Mouse (Mus musculus) intestine, embryonic 16.5 days (tissue): ENCODE measurements at regions not wholly inside any gene's neighbourhood (a gene's known extent, or its start where the extent isn't known, plus 50 kb on each side); places are given as distances from the start of the nearest gene placed in this dataset.

Experiments used
- ATAC-seq: fragments of 200-750 bp; cut with Nextera tagmentation; 2 replicates; pipeline ENCODE4 v1.8.0; 2017; ENCODE audit warnings: moderate TSS enrichment, moderate library complexity
- H3K27ac ChIP-seq: fragments of 300-500 bp; sonication (generic); 2 replicates; pipeline ENCODE4 v1.5.1; 2014; ENCODE audit warnings: mild to moderate bottlenecking, low read length
- H3K27me3 ChIP-seq: fragments of 300-500 bp; sonication (generic); replicated peaks from 2 replicates; pipeline ENCODE4 v1.6.1; 2014; ENCODE audit warnings: low read length, control low read depth, mixed read lengths; ENCODE audit not compliant: control insufficient read depth, insufficient read depth
- H3K36me3 ChIP-seq: fragments of 300-500 bp; sonication (generic); 2 replicates; pipeline ENCODE4 v1.6.1; 2014; ENCODE audit warnings: low read length, control low read depth; ENCODE audit not compliant: control insufficient read depth, insufficient read depth
- H3K4me1 ChIP-seq: fragments of 300-500 bp; sonication (generic); 2 replicates; pipeline ENCODE4 v1.6.1; 2014; ENCODE audit warnings: low read length, control low read depth, mixed read lengths; ENCODE audit not compliant: control insufficient read depth, insufficient read depth
- H3K4me2 ChIP-seq: fragments of 300-500 bp; sonication (generic); 2 replicates; pipeline ENCODE4 v1.6.1; 2014; ENCODE audit warnings: low read depth, low read length, control low read depth
- H3K4me3 ChIP-seq: fragments of 300-500 bp; sonication (generic); 2 replicates; pipeline ENCODE4 v1.5.1; 2014; ENCODE audit warnings: mild to moderate bottlenecking, low read length
- H3K9ac ChIP-seq: fragments of 300-500 bp; sonication (generic); 2 replicates; pipeline ENCODE4 v1.6.1; 2014; ENCODE audit warnings: low read depth, low read length
- H3K9me3 ChIP-seq: fragments of 300-500 bp; sonication (generic); 2 replicates; pipeline ENCODE4 v1.6.1; 2016; ENCODE audit warnings: low read length, control low read depth; ENCODE audit not compliant: control insufficient read depth
- WGBS: fragments of 180-500 bp; shearing (Covaris S2); extraction: QIAGEN DNeasy Blood & Tissue Kit; methylation state at CpG from one replicate; pipeline ENCODE4 v1.1.7; 2014; 5-methylcytosine and 5-hydroxymethylcytosine counted together

DNA sequence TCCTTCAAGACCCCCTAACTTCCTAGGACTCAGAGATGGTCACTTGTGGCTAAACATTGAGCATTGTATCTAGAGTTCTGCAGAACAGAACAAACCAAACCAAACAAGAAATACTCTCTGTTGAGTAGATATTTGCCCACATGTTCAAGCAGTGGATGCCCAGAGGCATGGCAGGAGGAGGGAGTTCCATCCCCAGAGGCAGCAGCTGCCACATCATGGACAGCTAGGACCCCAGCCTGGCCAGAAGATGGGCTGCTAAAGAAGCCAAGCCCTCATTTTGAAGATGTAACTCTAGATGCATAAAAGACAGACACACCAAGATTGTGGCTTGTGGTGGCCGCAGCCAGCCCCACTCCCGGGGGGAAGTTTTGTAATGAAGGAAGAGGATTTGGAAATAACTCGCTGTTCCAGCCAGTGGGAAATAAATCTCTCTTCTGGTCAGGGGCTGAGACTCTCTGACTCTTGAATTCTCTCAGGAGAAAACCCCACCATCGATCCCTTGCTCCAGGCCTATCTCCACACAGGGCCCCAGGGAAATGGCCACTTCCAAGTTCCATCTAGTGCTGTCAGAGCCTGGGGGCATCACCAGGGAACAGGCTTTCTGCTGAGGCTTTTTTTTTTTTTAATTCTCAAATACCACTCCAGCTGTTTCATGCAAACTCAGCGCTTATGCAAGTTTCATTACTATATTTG lies 174.9 kb downstream of the Sox9 start:
- no peak overlapping the region for H3K27ac ChIP-seq
- ATAC-seq = no peak
- WGBS = 78% methylated on average over 5 of the region's 5 CpGs

GRCm38 (mm10) chr11:112959609-112960008 lies 177.6 kb downstream of the Sox9 start:
- Histone ChIP-seq H3K4me3 (no peak overlapping the region), H3K27me3 (no peaks in the 10 kb centered on the region), H3K9me3 (no peaks in the 10 kb centered on the region), H3K4me2 (no peak overlapping the region), H3K4me1 (no peaks in the 10 kb centered on the region), H3K36me3 (no peaks in the 10 kb centered on the region), H3K27ac (no peak overlapping the region), H3K9ac (no peak overlapping the region)
- 26% methylated on average over 5 of the region's 5 CpGs for WGBS
- no peak for ATAC-seq

More for the DNA sequence above, 174.9 kb downstream of the Sox9 start:
- Histone ChIP-seq H3K4me1 (no peaks in the 10 kb centered on the region), H3K4me3 (no peak overlapping the region), H3K27me3 (no peaks in the 10 kb centered on the region), H3K4me2 (no peak overlapping the region), H3K9me3 (no peaks in the 10 kb centered on the region), H3K9ac (no peak overlapping the region), H3K36me3 (no peaks in the 10 kb centered on the region)

DNA sequence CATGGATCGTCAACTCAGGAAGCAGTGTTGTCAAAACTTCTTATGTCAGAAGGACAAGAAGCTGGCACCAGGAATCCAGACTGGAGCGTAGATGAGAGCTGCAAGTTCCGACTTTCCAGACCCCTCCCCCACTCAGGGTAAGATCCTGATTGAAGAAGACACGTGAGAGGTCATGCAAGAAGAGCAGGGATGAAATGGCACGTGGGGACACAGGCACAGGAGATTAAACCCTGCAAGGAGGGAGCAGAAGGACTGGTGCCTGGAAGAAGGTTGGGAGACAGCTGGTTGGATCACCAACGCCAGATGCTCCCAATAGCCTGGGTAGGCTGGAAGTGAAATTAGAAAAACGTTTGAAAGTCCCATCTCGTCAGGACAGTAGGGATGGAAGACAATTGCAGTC lies 191.3 kb downstream of the Sox9 start:
- no peak for ATAC-seq
- no peak overlapping the region for H3K27ac ChIP-seq
- H3K4me2 ChIP-seq = no peak overlapping the region
- no peaks in the 10 kb centered on the region for H3K9me3 ChIP-seq
- no peaks in the 10 kb centered on the region for H3K27me3 ChIP-seq
- no peak overlapping the region for H3K9ac ChIP-seq
- 63% methylated on average over 8 of the region's 8 CpGs for WGBS
- H3K4me1 ChIP-seq = peaks cover 4% of the 10 kb centered on the region; the same call in 1 of the 2 replicates
- no peaks in the 10 kb centered on the region for H3K36me3 ChIP-seq
- H3K4me3 ChIP-seq = no peak overlapping the region

DNA sequence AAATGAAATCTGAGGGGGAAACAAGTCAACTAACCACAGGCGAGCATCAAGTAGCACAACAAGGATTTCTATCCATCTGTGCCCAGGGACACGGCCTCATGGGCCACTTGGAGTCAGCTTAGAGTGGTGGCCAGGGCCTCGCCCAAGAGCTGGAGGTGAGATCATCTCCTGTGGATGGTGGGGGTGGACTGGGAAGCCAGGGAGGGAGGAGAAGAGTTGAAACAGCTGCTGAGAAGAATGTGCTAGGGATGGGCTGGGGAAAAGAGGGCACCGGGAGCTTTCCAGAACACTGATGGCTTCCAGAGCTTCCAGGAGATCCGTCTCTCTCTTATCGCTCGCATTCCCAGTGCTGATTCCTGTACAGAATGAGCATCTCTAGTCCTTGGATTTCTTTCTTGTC lies 192.9 kb downstream of the Sox9 start:
- 89% methylated on average over 7 of the region's 7 CpGs for WGBS
- no peak for ATAC-seq
- Histone ChIP-seq H3K36me3 (no peaks in the 10 kb centered on the region), H3K4me3 (no peak overlapping the region), H3K27me3 (no peaks in the 10 kb centered on the region), H3K9ac (no peak overlapping the region), H3K9me3 (no peaks in the 10 kb centered on the region), H3K4me1 (peaks cover 13% of the 10 kb centered on the region), H3K4me2 (no peak overlapping the region), H3K27ac (no peak overlapping the region)

GRCm38 (mm10) chr11:112976914-112977785 lies 195.1 kb downstream of the Sox9 start:
- Histone ChIP-seq H3K4me2 (no peak overlapping the region), H3K36me3 (no peaks in the 10 kb centered on the region), H3K4me1 (peaks cover 13% of the 10 kb centered on the region), H3K27me3 (no peaks in the 10 kb centered on the region), H3K27ac (0 out of 2 replicates have a peak overlapping the region, but pooled peaks have one; percentile 15), H3K9me3 (no peaks in the 10 kb centered on the region), H3K9ac (no peak overlapping the region), H3K4me3 (no peak overlapping the region)
- 41% methylated on average over 12 of the region's 12 CpGs for WGBS
- ATAC-seq = no peak

GRCm38 (mm10) chr11:112978884-112979283 lies 196.9 kb downstream of the Sox9 start:
- no peaks in the 10 kb centered on the region for H3K9me3 ChIP-seq
- H3K4me1 ChIP-seq = peaks cover 13% of the 10 kb centered on the region
- no peaks in the 10 kb centered on the region for H3K36me3 ChIP-seq
- 0 out of 2 replicates have a peak, but pooled peaks have one; percentile 41 for ATAC-seq
- H3K27me3 ChIP-seq = no peaks in the 10 kb centered on the region
- H3K4me2 ChIP-seq = no peak overlapping the region
- no peak overlapping the region for H3K27ac ChIP-seq
- H3K4me3 ChIP-seq = no peak overlapping the region
- 25% methylated on average over 6 of the region's 6 CpGs for WGBS
- no peak overlapping the region for H3K9ac ChIP-seq

- Histone ChIP-seq H3K4me1 (peaks cover 13% of the 10 kb centered on the region), H3K4me2 (no peak overlapping the region), H3K27me3 (no peaks in the 10 kb centered on the region), H3K36me3 (no peaks in the 10 kb centered on the region), H3K27ac (no peak overlapping the region), H3K9ac (no peak overlapping the region), H3K9me3 (no peaks in the 10 kb centered on the region), H3K4me3 (no peak overlapping the region)
- 71% methylated on average over 10 of the region's 10 CpGs for WGBS
- no peak for ATAC-seq
Measured at GRCm38 (mm10) chr11:112979413-112979812, 197.4 kb downstream of the Sox9 start.

DNA sequence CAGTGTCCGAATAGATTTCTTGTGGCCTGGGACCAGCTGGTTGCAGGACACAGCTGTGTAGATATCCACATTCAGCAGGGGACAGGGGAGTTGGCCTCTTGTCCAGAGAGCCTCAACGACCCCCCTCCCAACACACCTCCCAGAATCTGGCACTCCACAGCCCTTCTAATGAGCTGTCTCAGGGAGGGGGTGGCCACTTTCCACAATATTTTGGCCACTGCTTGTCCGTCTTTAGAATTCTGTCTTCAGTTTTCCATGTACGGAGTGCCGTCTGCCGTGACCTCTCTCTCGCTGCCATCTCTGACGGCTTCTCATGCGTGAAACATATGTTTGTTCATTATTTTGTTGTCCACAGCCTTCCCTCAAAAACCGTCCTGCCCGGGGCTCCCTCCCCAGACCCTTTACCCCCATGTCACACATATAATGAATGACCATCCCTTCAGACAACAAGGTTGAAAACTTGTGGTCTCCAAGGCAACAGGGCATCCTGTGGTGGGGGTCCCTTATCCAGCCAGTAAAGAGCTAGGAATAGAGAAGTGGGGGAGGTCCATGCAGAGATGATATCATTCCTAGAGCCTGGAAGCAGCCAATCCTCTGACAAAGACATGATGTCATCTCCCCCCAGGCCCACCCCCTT lies 200.3 kb downstream of the Sox9 start:
- Histone ChIP-seq H3K36me3 (no peaks in the 10 kb centered on the region), H3K4me2 (no peak overlapping the region), H3K9me3 (no peaks in the 10 kb centered on the region), H3K27ac (no peak overlapping the region), H3K27me3 (no peaks in the 10 kb centered on the region), H3K4me1 (peaks cover 10% of the 10 kb centered on the region), H3K4me3 (no peak overlapping the region), H3K9ac (no peak overlapping the region)
- 0 out of 2 replicates have a peak, but pooled peaks have one; percentile 22 for ATAC-seq
- 60% methylated on average over 11 of the region's 11 CpGs for WGBS
